Mouse (Mus musculus): Measurements from ENCODE around the gene Jsrp1. TPM values are rescaled to one million over a fixed set of nuclear protein-coding genes. Genes with fewer than 3 reads are reported as not detected.
A peak's percentile ranks its signal among the peaks of the same experiment; 100 is the strongest.

The Jsrp1 gene
- polyA plus RNA-seq, 1 experiment, result 1.0 TPM

- no peak for DNase-seq (ENCODE audit: low spot score)
These were observed 20.9 kb downstream of the Jsrp1 start for GRCm38 (mm10) chr10:80792175-80793032.

- DNase-seq (ENCODE audit: low spot score), result no peak
These were observed 21.7 kb downstream of the Jsrp1 start for GRCm38 (mm10) chr10:80791476-80792174.

GRCm38 (mm10) chr10:80790761-80791404 is 22.4 kb downstream of the Jsrp1 start:
- no peak for DNase-seq (ENCODE audit: low spot score)

- DNase-seq (ENCODE audit: low spot score), result no peak
These were observed 25.8 kb downstream of the Jsrp1 start for GRCm38 (mm10) chr10:80787517-80787916.

- no peak for DNase-seq (ENCODE audit: low spot score)
These were observed 27.3 kb downstream of the Jsrp1 start for GRCm38 (mm10) chr10:80785963-80786362.

GRCm38 (mm10) chr10:80784871-80785270 is 28.4 kb downstream of the Jsrp1 start:
- no peak for DNase-seq (ENCODE audit: low spot score)

- no peak for DNase-seq (ENCODE audit: low spot score)
These were observed 29.0 kb downstream of the Jsrp1 start for GRCm38 (mm10) chr10:80784302-80784701.

- no peak for DNase-seq (ENCODE audit: low spot score)
These were observed 33.7 kb downstream of the Jsrp1 start for GRCm38 (mm10) chr10:80779565-80779964.

- DNase-seq (ENCODE audit: low spot score), result no peak
These were observed 36.2 kb downstream of the Jsrp1 start for GRCm38 (mm10) chr10:80777123-80777522.

- DNase-seq (ENCODE audit: low spot score), result no peak
These were observed 36.9 kb downstream of the Jsrp1 start for GRCm38 (mm10) chr10:80776358-80776869.

GRCm38 (mm10) chr10:80775731-80776130 is 37.6 kb downstream of the Jsrp1 start:
- DNase-seq (ENCODE audit: low spot score), result no peak

GRCm38 (mm10) chr10:80774981-80775380 is 38.3 kb downstream of the Jsrp1 start:
- no peak for DNase-seq (ENCODE audit: low spot score)

GRCm38 (mm10) chr10:80774549-80774948 is 38.7 kb downstream of the Jsrp1 start:
- DNase-seq (ENCODE audit: low spot score), result peak; percentile 57

- DNase-seq (ENCODE audit: low spot score), result no peak
These were observed 39.5 kb downstream of the Jsrp1 start for GRCm38 (mm10) chr10:80773816-80774215.

GRCm38 (mm10) chr10:80768365-80768764 is 44.9 kb downstream of the Jsrp1 start:
- no peak for DNase-seq (ENCODE audit: low spot score)

GRCm38 (mm10) chr10:80766161-80766815 is 47.0 kb downstream of the Jsrp1 start:
- no peak for DNase-seq (ENCODE audit: low spot score)

GRCm38 (mm10) chr10:80765746-80766145 is 47.6 kb downstream of the Jsrp1 start:
- no peak for DNase-seq (ENCODE audit: low spot score)

- no peak for DNase-seq (ENCODE audit: low spot score)
These were observed 49.8 kb downstream of the Jsrp1 start for GRCm38 (mm10) chr10:80763502-80763901.

- DNase-seq (ENCODE audit: low spot score), result no peak
These were observed 51.5 kb downstream of the Jsrp1 start for GRCm38 (mm10) chr10:80761821-80762220.

GRCm38 (mm10) chr10:80760596-80761524 is 52.4 kb downstream of the Jsrp1 start:
- DNase-seq (ENCODE audit: low spot score), result no peak

- DNase-seq (ENCODE audit: low spot score), result no peak
These were observed 54.6 kb downstream of the Jsrp1 start for GRCm38 (mm10) chr10:80758651-80759050.
